Mouse (Mus musculus): ENCODE data around the gene Cyb5r2.

DNA sequence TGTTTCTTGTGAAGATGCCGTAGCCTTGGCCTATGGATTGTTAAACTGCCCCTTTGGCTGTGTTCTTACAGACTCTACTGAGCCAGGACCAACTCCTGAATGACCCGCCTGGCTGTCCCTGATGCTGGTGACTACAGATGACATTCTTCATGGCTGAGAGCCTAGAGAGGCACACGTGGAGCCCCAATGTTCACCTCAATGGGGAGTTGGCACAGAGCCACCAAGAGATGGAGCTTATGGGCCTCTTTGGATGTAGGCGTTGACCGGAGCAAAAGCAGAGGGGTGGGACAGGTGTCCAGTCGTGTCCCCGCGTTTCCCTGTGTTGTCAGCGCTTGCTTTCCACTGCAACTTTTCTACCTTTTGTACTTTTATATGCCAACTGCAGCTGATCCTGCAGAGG is 10.4 kb downstream of the Cyb5r2 start:
- TF ChIP-seq GATA1 (IDR thresholded peaks at IDR 0.05; ENCODE audit: borderline replicate concordance, low read length) (no peak), FLI1 (IDR thresholded peaks at IDR 0.05; ENCODE audit: low read length) (no peak)

All from megakaryocyte, embryonic 14.5 days (primary cell).